Comparison of ENCODE assay signal across 1 mouse cellular context in the genomic region with DNA sequence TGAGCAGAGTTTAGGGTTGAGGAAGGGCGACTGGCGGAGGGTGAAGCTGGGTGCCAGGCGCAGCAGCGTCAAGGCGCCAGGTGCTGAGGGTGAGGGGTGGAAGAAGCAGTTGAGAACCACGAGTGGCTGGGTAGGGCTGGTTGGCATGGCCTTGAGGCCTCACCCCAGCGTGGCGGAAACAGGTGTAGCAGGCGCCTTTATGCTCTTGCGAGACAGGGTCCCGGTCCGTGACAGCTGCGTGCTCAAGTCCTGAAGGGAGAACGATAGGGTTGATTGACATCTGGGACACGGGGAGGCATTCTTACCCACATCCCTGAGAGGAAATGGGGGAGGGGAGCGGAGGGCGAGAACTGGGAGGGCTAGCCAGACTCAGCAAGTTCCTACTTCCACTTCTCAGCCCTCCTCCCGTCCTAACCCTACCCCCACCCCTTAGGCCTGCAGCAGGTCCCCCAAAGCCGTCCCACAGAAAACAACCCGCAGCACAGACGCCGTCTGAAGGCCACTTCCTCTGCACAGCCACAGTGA.
A peak's percentile ranks its signal among the peaks of the same experiment; 100 is the strongest.
TF ChIP-seq lines count a peak whose summit lies in the region.

No protein-coding gene starts in this region.

TF ChIP-seq in myocyte, 11 proteins besides CTCF, POLR2A, EP300 and RAD21:
- TF ChIP-seq TCF12 (IDR thresholded peaks at IDR 0.05; ENCODE audit: insufficient read depth, poor library complexity, severe bottlenecking) (peak; percentile 63), MYOD1 (IDR thresholded peaks at IDR 0.05; ENCODE audit: control insufficient read depth in 1 of 3, insufficient read length in 2 of 3, low read depth in 2 of 3) (peak in 2 of 3 experiments; percentile 97 to 98), SRF (IDR thresholded peaks at IDR 0.05; ENCODE audit: control insufficient read depth, insufficient read length, low read depth) (peak; percentile 6), MAX (IDR thresholded peaks at IDR 0.05; ENCODE audit: low read depth) (no peak), POLR2AphosphoS2 (IDR thresholded peaks at IDR 0.05; ENCODE audit: insufficient read length, low read depth) (peak; percentile 85), TCF3 (IDR thresholded peaks at IDR 0.05; ENCODE audit: insufficient read length, low read depth) (no peak), MYOG (IDR thresholded peaks at IDR 0.05; ENCODE audit: control insufficient read depth in 1 of 3, insufficient read depth in 1 of 3, insufficient read length in 2 of 3, low read depth in 2 of 3) (peak in 2 of 3 experiments; percentile 92 to 98), E2F4 (IDR thresholded peaks at IDR 0.05; ENCODE audit: insufficient read depth) (no peak), USF1 (IDR thresholded peaks at IDR 0.05; ENCODE audit: low read depth) (no peak), REST (IDR thresholded peaks at IDR 0.05; ENCODE audit: insufficient read depth, insufficient read length) (no peak), CEBPB (IDR thresholded peaks at IDR 0.05; ENCODE audit: insufficient read depth, poor library complexity, severe bottlenecking) (no peak)
TF ChIP-seq in myocyte: peak in this region for 5.
